In the genomic region with DNA sequence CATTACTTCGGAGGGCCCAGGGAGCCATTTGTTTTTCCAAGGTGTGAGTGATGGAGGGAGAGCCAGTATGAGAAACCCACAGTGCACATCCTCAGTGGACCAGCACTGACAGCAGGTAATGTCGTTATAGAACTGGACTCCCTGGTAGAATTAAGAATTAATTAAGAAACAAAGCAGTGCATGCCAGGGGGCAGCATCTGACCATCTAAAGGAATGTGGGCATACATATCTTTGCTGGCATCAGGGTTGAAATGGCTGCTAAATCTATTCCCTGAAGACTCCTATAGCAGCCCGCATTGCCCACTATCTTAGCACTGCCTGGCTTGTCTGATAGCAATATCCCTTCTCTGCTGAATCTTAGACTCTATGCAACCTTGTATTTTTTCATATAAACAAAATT, we compare ENCODE assay signal across 10 mouse cellular contexts.
DNase-seq lines count a peak whose midpoint lies in the region; ATAC-seq lines count a peak whose summit lies in the region.
"Had no signal": no experiment of that assay in that cellular context is flagged by ENCODE, and none has a peak within 500 bp of the region (broad histone marks: within the 10 kb centered on the region; RNA-seq: fewer than 3 reads in every experiment).

No protein-coding gene starts in this region.

- H3K4me1 ChIP-seq in hindbrain, embryonic 16.5 days (ENCODE audit: control insufficient read depth, insufficient read depth, low read depth, low read length) = no peaks in the 10 kb centered on the region
- H3K4me1 ChIP-seq in hindbrain, embryonic 12.5 days = no peaks in the 10 kb centered on the region
- no peaks in the 10 kb centered on the region for H3K4me1 ChIP-seq in neural tube, embryonic 14.5 days (ENCODE audit: control insufficient read depth, insufficient read depth, low read length)
- H3K4me1 ChIP-seq: heart, embryonic 12.5 days had no signal

- H3K36me3 ChIP-seq in hindbrain, embryonic 16.5 days (ENCODE audit: control insufficient read depth, insufficient read depth, low read length) = no peaks in the 10 kb centered on the region
- no peaks in the 10 kb centered on the region for H3K36me3 ChIP-seq in hindbrain, embryonic 12.5 days
- H3K36me3 ChIP-seq in neural tube, embryonic 14.5 days (ENCODE audit: control insufficient read depth, insufficient read depth, low read length) = no peaks in the 10 kb centered on the region
- H3K36me3 ChIP-seq: heart, embryonic 12.5 days had no signal

- peak; percentile 34; the same call in 1 of the 2 replicates for ATAC-seq in hindbrain, embryonic 16.5 days
- ATAC-seq in hindbrain, embryonic 12.5 days (ENCODE audit: low FRiP score) = no peak
- ATAC-seq in neural tube, embryonic 14.5 days (ENCODE audit: low read depth) = peak; percentile 28; the same call in 1 of the 2 replicates
- no peak for ATAC-seq in megakaryocyte progenitor cell, adult 5-6 weeks (replicated peaks; ENCODE audit: poor library complexity)

- no peak overlapping the region for H3K27ac ChIP-seq in hindbrain, embryonic 16.5 days (ENCODE audit: low read depth, low read length)
- no peak overlapping the region for H3K27ac ChIP-seq in hindbrain, embryonic 12.5 days
- no peak overlapping the region for H3K27ac ChIP-seq in neural tube, embryonic 14.5 days (ENCODE audit: low read depth, low read length)

- no peaks in the 10 kb centered on the region for H3K27me3 ChIP-seq in hindbrain, embryonic 16.5 days (replicated peaks; ENCODE audit: control insufficient read depth, insufficient read depth, low read length)
- no peaks in the 10 kb centered on the region for H3K27me3 ChIP-seq in hindbrain, embryonic 12.5 days
- H3K27me3 ChIP-seq in neural tube, embryonic 14.5 days (ENCODE audit: control insufficient read depth, insufficient read depth, low read length) = no peaks in the 10 kb centered on the region
- H3K27me3 ChIP-seq: heart, embryonic 12.5 days had no signal

- WGBS in hindbrain, embryonic 16.5 days = 64% methylated on average over 3 of the region's 3 CpGs
- 81% methylated on average over 3 of the region's 3 CpGs for WGBS in hindbrain, embryonic 12.5 days
- 69% methylated on average over 3 of the region's 3 CpGs for WGBS in neural tube, embryonic 14.5 days

- H3K4me3 ChIP-seq in hindbrain, embryonic 16.5 days (ENCODE audit: low read length) = no peak overlapping the region
- H3K4me3 ChIP-seq in hindbrain, embryonic 12.5 days = no peak overlapping the region
- H3K4me3 ChIP-seq in neural tube, embryonic 14.5 days (ENCODE audit: low read depth, low read length) = no peak overlapping the region
- H3K4me3 ChIP-seq: heart, embryonic 12.5 days had no signal

- no peak overlapping the region for H3K4me2 ChIP-seq in hindbrain, embryonic 16.5 days (ENCODE audit: low read length)
- no peak overlapping the region for H3K4me2 ChIP-seq in hindbrain, embryonic 12.5 days (replicated peaks)
- H3K4me2 ChIP-seq in neural tube, embryonic 14.5 days (ENCODE audit: low read depth, low read length) = no peak overlapping the region
- H3K4me2 ChIP-seq: heart, embryonic 12.5 days; midbrain, embryonic 11.5 days had no signal

- DNase-seq in neural tube, embryonic 10.5 days (ENCODE audit: extremely low spot score, low spot score) = no peak
- peak; percentile 33 for DNase-seq in brain, adult 2 months (ENCODE audit: low read depth, low spot score)
- DNase-seq in layer of hippocampus, adult 9-11 months = peak; percentile 3
- no peak for DNase-seq in urinary bladder, postnatal 36 days (ENCODE audit: low spot score in 2 of 2)

- H3K9me3 ChIP-seq in hindbrain, embryonic 16.5 days (ENCODE audit: control insufficient read depth, low read length) = no peaks in the 10 kb centered on the region
- H3K9me3 ChIP-seq in hindbrain, embryonic 12.5 days (replicated peaks) = no peaks in the 10 kb centered on the region
- H3K9me3 ChIP-seq in neural tube, embryonic 14.5 days (ENCODE audit: control insufficient read depth, low read length) = no peaks in the 10 kb centered on the region
- H3K9me3 ChIP-seq: heart, embryonic 12.5 days had no signal

- H3K9ac ChIP-seq in hindbrain, embryonic 16.5 days (ENCODE audit: low read depth, low read length) = no peak overlapping the region
- H3K9ac ChIP-seq in hindbrain, embryonic 12.5 days = no peak overlapping the region
- H3K9ac ChIP-seq in neural tube, embryonic 14.5 days (replicated peaks; ENCODE audit: low read depth, low read length) = no peak overlapping the region
- H3K9ac ChIP-seq: heart, embryonic 12.5 days had no signal

Comparison
In these comparisons a context has a peak if more than half of its experiments do, and no peak if none do; other contexts are left out.
1. ATAC-seq: peak in hindbrain, embryonic 16.5 days (single experiment) and neural tube, embryonic 14.5 days (single experiment); none in hindbrain, embryonic 12.5 days (single experiment) and megakaryocyte progenitor cell, adult 5-6 weeks (single experiment).
2. DNase-seq: peak in brain, adult 2 months (single experiment) and layer of hippocampus, adult 9-11 months (single experiment); none in neural tube, embryonic 10.5 days (single experiment) and urinary bladder, postnatal 36 days (0 of 2).